Mouse (Mus musculus): ENCODE measurements around the gene Cd2bp2. TPM values are rescaled to one million over a fixed set of nuclear protein-coding genes. Genes with fewer than 3 reads are reported as not detected.

The Cd2bp2 gene
- polyA plus RNA-seq, 1 experiment = 74.3 TPM

DNA sequence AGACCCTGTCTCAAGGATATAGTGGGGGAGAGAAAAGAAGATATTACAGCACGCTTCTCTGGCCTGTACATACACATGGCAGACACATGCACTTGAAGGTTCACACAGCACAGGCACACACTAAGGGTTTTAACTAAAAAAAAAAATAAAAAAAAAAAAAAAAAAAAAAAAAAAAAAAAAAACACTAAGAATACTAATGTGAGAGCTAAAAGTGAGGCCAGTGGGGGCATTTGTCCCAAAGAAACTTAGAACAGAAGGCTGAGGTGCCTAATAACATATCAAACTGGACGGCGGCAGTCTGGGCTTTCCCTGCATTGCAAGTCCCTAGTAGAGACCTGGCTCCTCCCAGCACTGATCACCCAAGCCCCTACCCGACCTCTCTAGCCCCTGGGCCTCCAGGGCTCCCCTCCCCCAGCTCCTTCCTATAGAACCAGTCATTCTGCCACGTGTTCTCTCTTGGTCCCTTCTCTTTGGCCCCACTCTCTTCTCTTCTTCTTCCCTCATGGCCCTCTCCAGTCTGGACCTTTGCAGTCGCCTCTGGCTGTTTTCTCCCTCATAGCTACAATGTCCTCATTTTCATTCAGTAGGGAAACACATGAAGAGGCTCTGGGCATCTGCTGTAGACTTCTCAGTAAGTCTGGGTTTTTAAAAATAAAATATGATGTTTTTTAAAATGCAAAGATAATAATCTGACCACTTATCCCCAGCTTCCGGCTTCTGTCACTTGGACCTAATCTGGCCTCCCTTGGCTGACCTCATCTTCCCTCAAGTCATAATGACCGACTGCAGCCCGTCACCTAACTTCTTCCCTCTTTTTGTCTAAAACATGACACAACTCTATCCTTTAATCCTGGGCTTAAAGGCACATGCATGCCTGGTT, 50.2 kb downstream of the Cd2bp2 start:
- Histone ChIP-seq H3K4me1 (ENCODE audit: control insufficient read depth, insufficient read depth, low read length) (no peaks in the 10 kb centered on the region), H3K27ac (ENCODE audit: insufficient read depth, low read length) (no peak overlapping the region), H3K4me3 (ENCODE audit: insufficient read depth, low read length) (no peak overlapping the region)
- TF ChIP-seq CTCF (IDR thresholded peaks at IDR 0.05; ENCODE audit: borderline replicate concordance, insufficient read depth, low read length) (no peak), POLR2A (IDR thresholded peaks at IDR 0.05; ENCODE audit: low read depth, low read length) (no peak)

DNA sequence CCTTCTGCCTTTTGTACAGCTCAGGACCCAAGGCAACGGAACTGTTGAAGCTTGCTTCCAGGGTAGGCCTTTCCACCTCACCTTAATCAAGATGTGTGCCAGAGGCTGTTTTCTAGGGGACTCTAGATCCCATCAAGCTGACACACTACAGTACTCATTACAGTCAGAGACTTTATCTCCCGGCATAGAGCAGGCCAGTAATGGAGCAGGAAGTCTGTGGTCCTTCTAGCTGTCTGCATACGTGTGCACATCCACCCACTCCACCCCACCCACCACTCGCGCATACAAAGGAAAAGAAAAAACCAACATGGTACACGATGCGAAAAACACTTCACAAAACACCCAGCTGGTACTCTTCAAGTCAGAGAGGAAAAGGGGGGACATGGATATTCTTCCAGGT, 51.4 kb downstream of the Cd2bp2 start:
- Histone ChIP-seq H3K27ac (ENCODE audit: insufficient read depth, low read length) (no peak overlapping the region), H3K4me3 (ENCODE audit: insufficient read depth, low read length) (no peak overlapping the region)
- TF ChIP-seq CTCF (IDR thresholded peaks at IDR 0.05; ENCODE audit: borderline replicate concordance, insufficient read depth, low read length) (no peak), POLR2A (IDR thresholded peaks at IDR 0.05; ENCODE audit: low read depth, low read length) (no peak)

DNA sequence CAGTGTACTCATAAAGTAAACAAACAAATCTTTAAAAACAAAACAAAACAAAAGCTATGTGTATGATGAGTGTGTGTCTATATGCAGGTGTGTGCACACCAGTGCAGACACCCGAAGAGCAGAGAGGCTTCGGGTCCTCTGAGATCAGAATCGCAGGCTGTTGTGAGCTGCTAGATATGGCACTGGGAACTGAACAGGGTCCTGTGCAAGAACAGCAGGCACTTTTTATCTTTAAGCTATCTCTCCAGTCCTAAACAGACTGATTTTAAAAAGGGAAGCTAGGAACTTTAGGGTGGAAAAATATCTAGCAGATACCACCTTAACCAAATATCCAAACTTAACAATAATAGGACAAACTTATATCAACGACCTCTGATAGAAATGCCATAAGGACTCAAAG, 53.2 kb downstream of the Cd2bp2 start:
- no peak for TF ChIP-seq POLR2A (IDR thresholded peaks at IDR 0.05; ENCODE audit: low read depth, low read length)
- TF ChIP-seq CTCF (IDR thresholded peaks at IDR 0.05; ENCODE audit: borderline replicate concordance, insufficient read depth, low read length) = no peak

More for the DNA sequence above, 51.4 kb downstream of the Cd2bp2 start:
- no peaks in the 10 kb centered on the region for H3K4me1 ChIP-seq (ENCODE audit: control insufficient read depth, insufficient read depth, low read length)

DNA sequence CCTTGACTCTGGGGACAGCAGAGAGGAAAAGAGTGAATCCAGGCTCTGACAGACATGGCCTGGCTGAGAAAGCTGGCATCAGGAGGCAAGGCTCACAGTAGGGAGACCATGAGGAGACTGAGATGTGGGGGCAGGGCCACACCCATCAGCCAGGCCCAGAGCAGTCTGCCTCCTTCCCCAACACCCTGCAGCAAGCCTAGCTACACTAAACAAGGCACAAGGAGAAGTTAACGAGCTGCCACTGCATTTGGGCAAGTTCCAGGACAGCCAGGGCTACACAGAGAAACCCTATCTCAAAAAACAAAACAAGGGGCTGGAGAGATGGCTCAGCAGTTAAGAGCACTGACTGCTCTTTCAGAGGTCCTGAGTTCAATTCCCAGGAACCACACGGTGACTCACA, 53.6 kb downstream of the Cd2bp2 start:
- Histone ChIP-seq H3K27ac (ENCODE audit: insufficient read depth, low read length) (no peak overlapping the region), H3K4me3 (ENCODE audit: insufficient read depth, low read length) (no peak overlapping the region), H3K4me1 (ENCODE audit: control insufficient read depth, insufficient read depth, low read length) (no peaks in the 10 kb centered on the region)
- TF ChIP-seq POLR2A (IDR thresholded peaks at IDR 0.05; ENCODE audit: low read depth, low read length) = no peak
- no peak for TF ChIP-seq CTCF (IDR thresholded peaks at IDR 0.05; ENCODE audit: borderline replicate concordance, insufficient read depth, low read length)

More for the DNA sequence above, 53.2 kb downstream of the Cd2bp2 start:
- Histone ChIP-seq H3K4me1 (ENCODE audit: control insufficient read depth, insufficient read depth, low read length) (no peaks in the 10 kb centered on the region), H3K4me3 (ENCODE audit: insufficient read depth, low read length) (no peak overlapping the region), H3K27ac (ENCODE audit: insufficient read depth, low read length) (no peak overlapping the region)

Other genes with a start within 250 kb of the Cd2bp2 start
- gene Asphd1, start 246.5 kb downstream of the Cd2bp2 start, polyA plus RNA-seq (2011; ENCODE audit: insufficient read length, low read depth, missing spikeins) = 0.30 TPM in 1 of 2 replicates, not detected in the other
- gene Sez6l2, start 245.5 kb downstream of the Cd2bp2 start, polyA plus RNA-seq (2011; ENCODE audit: insufficient read length, low read depth, missing spikeins) = not detected in 2 replicates
- 134 and 139 TPM in 2 replicates for gene Cdipt, start 220.1 kb downstream of the Cd2bp2 start, polyA plus RNA-seq (2011; ENCODE audit: insufficient read length, low read depth, missing spikeins)
- gene Cdiptos, start 220.0 kb downstream of the Cd2bp2 start, polyA plus RNA-seq (2011; ENCODE audit: insufficient read length, low read depth, missing spikeins) = 1.7 TPM in 1 of 2 replicates, not detected in the other
- gene Mvp, start 181.4 kb downstream of the Cd2bp2 start, polyA plus RNA-seq (2011; ENCODE audit: insufficient read length, low read depth, missing spikeins) = 32.2 and 47.6 TPM in 2 replicates
- 21.7 and 25.6 TPM in 2 replicates for gene Pagr1b, start 179.6 kb downstream of the Cd2bp2 start, polyA plus RNA-seq (2011; ENCODE audit: insufficient read length, low read depth, missing spikeins)
- gene Pagr1a, start 178.7 kb downstream of the Cd2bp2 start, polyA plus RNA-seq (2011; ENCODE audit: insufficient read length, low read depth, missing spikeins) = 14.0 and 14.3 TPM in 2 replicates
- gene Gm42742, start 175.0 kb downstream of the Cd2bp2 start, polyA plus RNA-seq (2011; ENCODE audit: insufficient read length, low read depth, missing spikeins) = 13.5 and 15.7 TPM in 2 replicates
- 3.1 and 15.3 TPM in 2 replicates for gene Prrt2, start 174.8 kb downstream of the Cd2bp2 start, polyA plus RNA-seq (2011; ENCODE audit: insufficient read length, low read depth, missing spikeins)
- gene Maz, start 169.0 kb downstream of the Cd2bp2 start, polyA plus RNA-seq (2011; ENCODE audit: insufficient read length, low read depth, missing spikeins) = 86.9 and 127 TPM in 2 replicates
- 22.5 and 37.4 TPM in 2 replicates for gene Kif22, start 153.6 kb downstream of the Cd2bp2 start, polyA plus RNA-seq (2011; ENCODE audit: insufficient read length, low read depth, missing spikeins)
- not detected in 2 replicates for gene Zg16, start 108.7 kb downstream of the Cd2bp2 start, polyA plus RNA-seq (2011; ENCODE audit: insufficient read length, low read depth, missing spikeins)
- gene AI467606, start 104.7 kb downstream of the Cd2bp2 start, polyA plus RNA-seq (2011; ENCODE audit: insufficient read length, low read depth, missing spikeins) = 0.42 and 1.1 TPM in 2 replicates
- 0.25 TPM in 1 of 2 replicates, not detected in the other for gene Qprt, start 73.8 kb downstream of the Cd2bp2 start, polyA plus RNA-seq (2011; ENCODE audit: insufficient read length, low read depth, missing spikeins)
- not detected in 2 replicates for gene Spn, start 58.2 kb downstream of the Cd2bp2 start, polyA plus RNA-seq (2011; ENCODE audit: insufficient read length, low read depth, missing spikeins)
- gene Tbc1d10b, start 12.4 kb upstream of the Cd2bp2 start, polyA plus RNA-seq (2011; ENCODE audit: insufficient read length, low read depth, missing spikeins) = 37.0 and 37.5 TPM in 2 replicates
- gene Mylpf, start 12.8 kb upstream of the Cd2bp2 start, polyA plus RNA-seq (2011; ENCODE audit: insufficient read length, low read depth, missing spikeins) = 1.4 and 1.7 TPM in 2 replicates
- 11.0 and 12.4 TPM in 2 replicates for gene Zfp553, start 37.0 kb upstream of the Cd2bp2 start, polyA plus RNA-seq (2011; ENCODE audit: insufficient read length, low read depth, missing spikeins)
- 3.9 and 4.2 TPM in 2 replicates for gene Sept1, start 37.1 kb upstream of the Cd2bp2 start, polyA plus RNA-seq (2011; ENCODE audit: insufficient read length, low read depth, missing spikeins)
- gene Zfp771, start 48.2 kb upstream of the Cd2bp2 start, polyA plus RNA-seq (2011; ENCODE audit: insufficient read length, low read depth, missing spikeins) = 21.3 and 24.3 TPM in 2 replicates
- gene Dctpp1, start 64.7 kb upstream of the Cd2bp2 start, polyA plus RNA-seq (2011; ENCODE audit: insufficient read length, low read depth, missing spikeins) = 29.0 and 30.6 TPM in 2 replicates
- gene Sephs2, start 78.0 kb upstream of the Cd2bp2 start, polyA plus RNA-seq (2011; ENCODE audit: insufficient read length, low read depth, missing spikeins) = 25.9 and 29.4 TPM in 2 replicates
- 0.20 and 0.56 TPM in 2 replicates for gene Itgal, start 100.2 kb upstream of the Cd2bp2 start, polyA plus RNA-seq (2011; ENCODE audit: insufficient read length, low read depth, missing spikeins)
- gene Zfp768, start 149.5 kb upstream of the Cd2bp2 start, polyA plus RNA-seq (2011; ENCODE audit: insufficient read length, low read depth, missing spikeins) = 18.4 and 20.7 TPM in 2 replicates
- 4.5 and 7.0 TPM in 2 replicates for gene Zfp747, start 180.0 kb upstream of the Cd2bp2 start, polyA plus RNA-seq (2011; ENCODE audit: insufficient read length, low read depth, missing spikeins)
- gene 9130019O22Rik, start 191.1 kb upstream of the Cd2bp2 start, polyA plus RNA-seq (2011; ENCODE audit: insufficient read length, low read depth, missing spikeins) = 1.6 and 2.1 TPM in 2 replicates
- gene E430018J23Rik, start 197.6 kb upstream of the Cd2bp2 start, polyA plus RNA-seq (2011; ENCODE audit: insufficient read length, low read depth, missing spikeins) = 5.3 and 7.1 TPM in 2 replicates
- 3.3 and 5.0 TPM in 2 replicates for gene Zfp764, start 210.8 kb upstream of the Cd2bp2 start, polyA plus RNA-seq (2011; ENCODE audit: insufficient read length, low read depth, missing spikeins)
- gene Zfp688, start 226.0 kb upstream of the Cd2bp2 start, polyA plus RNA-seq (2011; ENCODE audit: insufficient read length, low read depth, missing spikeins) = 9.6 and 11.0 TPM in 2 replicates